Mouse (Mus musculus) lung, embryonic 14.5 days (tissue): Measurements from ENCODE around the gene Dmap1. TPM values are rescaled to one million over a fixed set of nuclear protein-coding genes. Genes with fewer than 3 reads are reported as not detected.

ENCODE experiments used
- ATAC-seq: fragments of 200-750 bp; cut with Nextera tagmentation; 2 replicates; pipeline ENCODE4 v1.8.0; 2017; ENCODE audit warnings: mild to moderate bottlenecking, moderate TSS enrichment, moderate library complexity; ENCODE audit not compliant: insufficient read depth
- DNase-seq: peaks from one replicate; pipeline ENCODE4 v3.0.0-alpha.2; 2015
- H3K27ac ChIP-seq: fragments of 300-500 bp; sonication (generic); 2 replicates; pipeline ENCODE4 v1.5.1; 2014; ENCODE audit warnings: low read depth, mild to moderate bottlenecking, moderate library complexity
- H3K27me3 ChIP-seq: fragments of 300-500 bp; sonication (generic); 2 replicates; pipeline ENCODE4 v1.6.1; 2014; ENCODE audit warnings: low read length, control low read depth; ENCODE audit not compliant: insufficient read depth
- H3K36me3 ChIP-seq: fragments of 300-500 bp; sonication (generic); 2 replicates; pipeline ENCODE4 v1.6.1; 2014; ENCODE audit warnings: control low read depth; ENCODE audit not compliant: insufficient read depth
- H3K4me1 ChIP-seq: fragments of 300-500 bp; sonication (generic); 2 replicates; pipeline ENCODE4 v1.6.1; 2014; ENCODE audit warnings: antibody characterized with exemption, control low read depth; ENCODE audit not compliant: insufficient read depth
- H3K4me2 ChIP-seq: fragments of 300-500 bp; sonication (generic); 2 replicates; pipeline ENCODE4 v1.6.1; 2014; ENCODE audit warnings: mild to moderate bottlenecking
- H3K4me3 ChIP-seq: fragments of 300-500 bp; sonication (generic); 2 replicates; pipeline ENCODE4 v1.5.1; 2014; ENCODE audit warnings: low read depth, low read length
- H3K9ac ChIP-seq: fragments of 300-500 bp; sonication (generic); 2 replicates; pipeline ENCODE4 v1.6.1; 2014
- H3K9me3 ChIP-seq: fragments of 300-500 bp; sonication (generic); 2 replicates; pipeline ENCODE4 v1.6.1; 2016; ENCODE audit warnings: low read depth, low read length, control low read depth
- CTCF ChIP-seq: IDR thresholded peaks from 2 replicates; pipeline ENCODE4 v1.5.1; 2016; ENCODE audit warnings: antibody characterized with exemption, low read depth
- WGBS: fragments of 180-500 bp; shearing (Covaris S2); extraction: QIAGEN DNeasy Blood & Tissue Kit; methylation state at CpG from one replicate; pipeline ENCODE4 v1.1.7; 2014; 5-methylcytosine and 5-hydroxymethylcytosine counted together
- polyA plus RNA-seq: library from polyadenylated mRNA; unstranded; fragments of >200 nt; fragmentation: Nextera tagmentation; extraction: Ambion mirVana; gene quantifications from 2 replicates; pipeline ENCODE4 v1.2.1, GENCODE M21; 2014

The Dmap1 gene
- polyA plus RNA-seq, 1 experiment from 2014 or later, result 65.4 TPM

DNA sequence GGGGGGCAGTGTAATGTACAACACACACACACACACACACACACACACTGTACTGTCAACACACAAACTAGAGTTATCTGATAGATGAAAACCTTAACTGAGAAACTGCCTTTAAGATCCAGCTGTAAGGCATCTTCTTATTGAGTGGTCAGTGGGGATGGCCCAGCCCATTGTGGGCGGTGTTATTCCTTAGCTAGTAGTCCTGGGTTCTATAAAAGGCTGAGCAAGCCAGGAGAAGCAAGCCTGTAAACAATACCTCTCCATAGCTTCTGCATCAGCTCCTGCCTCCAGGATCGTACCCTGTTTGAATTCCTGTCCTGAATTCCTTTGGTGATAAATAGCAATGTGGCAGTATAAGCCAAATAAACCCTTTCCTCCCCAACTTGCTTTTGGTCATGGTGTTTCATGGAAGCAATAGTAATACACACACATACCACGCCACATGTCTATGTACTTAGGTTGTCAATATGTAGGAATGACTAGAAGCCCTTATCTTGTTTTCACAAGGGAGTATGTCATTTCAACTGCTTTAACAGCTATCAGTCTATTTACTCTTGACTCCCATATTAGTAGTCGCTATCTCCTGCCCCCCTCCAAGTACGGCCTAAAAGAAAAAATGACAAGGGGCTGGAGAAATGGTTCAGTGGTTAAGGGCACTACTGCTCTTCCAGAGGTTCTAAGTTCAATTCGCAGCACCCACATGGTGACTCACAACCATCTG, 1.1 kb upstream of the Dmap1 start:
- no peak for TF ChIP-seq CTCF
- Histone ChIP-seq H3K4me2 (peak overlapping the region; percentile 85), H3K4me1 (0 out of 2 replicates have a peak, but pooled peaks cover 4% of the 10 kb centered on the region), H3K4me3 (no peak overlapping the region), H3K9me3 (no peaks in the 10 kb centered on the region), H3K27me3 (no peaks in the 10 kb centered on the region), H3K9ac (no peak overlapping the region), H3K27ac (no peak overlapping the region), H3K36me3 (peaks cover 25% of the 10 kb centered on the region)
- no peak for DNase-seq
- ATAC-seq, result no peak
- WGBS, result 54% methylated on average over 6 of the region's 6 CpGs

DNA sequence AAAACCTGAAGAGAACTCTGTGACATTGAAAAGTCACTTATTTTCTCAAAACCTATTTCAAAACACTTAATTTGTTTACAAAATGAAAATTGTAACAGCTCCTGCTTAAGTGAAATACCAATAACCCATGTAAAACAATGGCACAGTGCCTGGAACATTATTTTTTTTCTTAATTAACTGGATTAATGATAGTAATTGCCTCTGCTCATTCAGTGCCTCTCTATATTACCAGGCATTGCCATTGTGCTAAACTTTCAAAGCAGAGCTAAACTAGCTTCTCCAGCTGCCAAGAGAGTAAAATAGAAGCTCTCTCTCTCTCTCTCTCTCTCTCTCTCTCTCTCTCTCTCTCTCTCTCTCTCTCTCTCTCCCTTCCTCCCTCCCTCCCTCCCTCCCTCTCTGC, 390 bp upstream of the Dmap1 start:
- ATAC-seq, result no peak
- peak overlapping the region; percentile 87 for H3K9ac ChIP-seq
- 0 out of 2 replicates have a peak, but pooled peaks cover 4% of the 10 kb centered on the region for H3K4me1 ChIP-seq

DNA sequence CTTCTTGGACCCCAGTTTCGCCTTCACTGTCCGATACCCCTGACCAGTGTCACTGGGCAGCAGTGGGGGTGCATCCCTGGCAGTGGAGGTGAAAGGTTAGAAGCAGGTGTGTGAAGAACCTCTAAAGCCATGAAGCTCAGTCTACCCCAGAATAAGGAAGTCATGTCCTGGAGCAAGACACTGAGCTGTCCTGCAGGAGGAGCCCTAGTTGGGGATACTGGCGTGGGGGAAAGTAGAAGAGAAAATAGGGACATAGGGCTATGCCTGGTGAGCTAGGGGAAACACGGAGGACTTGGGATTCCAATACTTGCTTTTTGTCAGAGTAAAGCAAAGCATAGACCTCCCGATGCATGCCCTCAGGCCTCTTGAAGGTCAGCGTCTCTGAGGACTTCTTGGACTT, 1.1 kb downstream of the Dmap1 start:
- DNase-seq (no peak), ATAC-seq (no peak)
- H3K9ac ChIP-seq, result peak overlapping the region; percentile 87
- no peak for TF ChIP-seq CTCF
- H3K4me1 ChIP-seq, result 0 out of 2 replicates have a peak, but pooled peaks cover 4% of the 10 kb centered on the region
- H3K36me3 ChIP-seq, result peaks cover 46% of the 10 kb centered on the region
- peak overlapping the region; percentile 91 for H3K4me3 ChIP-seq
- H3K4me2 ChIP-seq, result peak overlapping the region; percentile 85
- 76% methylated on average over 6 of the region's 6 CpGs for WGBS
- no peaks in the 10 kb centered on the region for H3K27me3 ChIP-seq
- no peak overlapping the region for H3K27ac ChIP-seq
- H3K9me3 ChIP-seq, result no peaks in the 10 kb centered on the region

More for the DNA sequence above, 390 bp upstream of the Dmap1 start:
- Histone ChIP-seq H3K27ac (peak overlapping the region; percentile 37; the same call in 1 of the 2 replicates), H3K36me3 (peaks cover 31% of the 10 kb centered on the region), H3K27me3 (no peaks in the 10 kb centered on the region), H3K4me2 (peak overlapping the region; percentile 85), H3K4me3 (peak overlapping the region; percentile 91), H3K9me3 (no peaks in the 10 kb centered on the region)
- no peak for TF ChIP-seq CTCF
- DNase-seq, result no peak

DNA sequence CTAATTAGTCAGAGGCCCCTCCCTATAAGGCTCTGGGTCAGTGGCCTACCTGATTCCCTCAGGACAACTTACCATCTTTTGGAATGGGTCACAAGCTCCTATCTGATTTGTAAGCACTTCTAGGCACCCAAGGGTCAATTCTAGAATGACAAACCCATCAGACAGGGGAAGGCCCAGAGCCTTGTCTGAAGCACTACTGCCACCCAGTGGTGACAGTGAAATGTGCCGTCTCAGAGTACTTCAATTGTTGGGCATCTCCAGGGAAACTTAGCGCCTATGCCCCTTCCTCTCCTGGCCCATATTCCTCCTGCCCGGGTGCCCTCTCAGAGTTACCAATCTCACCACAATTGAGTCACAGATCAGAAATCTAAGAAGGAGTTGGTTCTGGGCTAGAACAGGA, 5.2 kb downstream of the Dmap1 start:
- H3K4me2 ChIP-seq, result no peak overlapping the region
- H3K9ac ChIP-seq, result no peak overlapping the region
- H3K4me3 ChIP-seq, result no peak overlapping the region
- TF ChIP-seq CTCF, result peak; percentile 89
- peaks cover 81% of the 10 kb centered on the region for H3K36me3 ChIP-seq
- 13% methylated on average over 3 of the region's 3 CpGs for WGBS
- peak; percentile 92 for DNase-seq
- 0 out of 2 replicates have a peak, but pooled peaks have one; percentile 17 for ATAC-seq
- H3K9me3 ChIP-seq, result no peaks in the 10 kb centered on the region
- 0 out of 2 replicates have a peak, but pooled peaks cover 4% of the 10 kb centered on the region for H3K4me1 ChIP-seq
- H3K27me3 ChIP-seq, result no peaks in the 10 kb centered on the region
- H3K27ac ChIP-seq, result no peak overlapping the region

DNA sequence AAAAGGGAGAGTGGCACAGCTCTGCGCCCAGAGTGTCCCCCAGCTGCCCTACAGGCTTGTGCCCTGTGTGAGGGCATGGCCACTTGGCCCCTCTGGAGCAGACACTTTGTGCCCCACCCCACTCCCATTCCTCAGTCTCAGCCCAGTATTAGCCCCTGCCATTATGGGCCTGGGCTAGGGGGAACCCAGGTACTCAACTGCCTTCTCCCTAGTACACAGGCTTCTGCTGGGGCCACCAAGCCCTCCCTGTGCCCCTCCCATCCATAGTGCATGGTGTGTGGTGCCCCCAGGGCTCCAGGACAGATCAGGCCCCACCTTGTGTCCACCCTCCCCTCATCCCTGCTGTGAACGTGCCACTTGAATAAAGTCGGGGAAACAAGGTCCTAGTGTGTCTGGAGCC, 8.2 kb downstream of the Dmap1 start:
- Histone ChIP-seq H3K9me3 (no peaks in the 10 kb centered on the region), H3K4me3 (no peak overlapping the region), H3K36me3 (peaks cover 63% of the 10 kb centered on the region), H3K9ac (no peak overlapping the region), H3K4me2 (no peak overlapping the region), H3K27me3 (no peaks in the 10 kb centered on the region), H3K4me1 (no peaks in the 10 kb centered on the region), H3K27ac (no peak overlapping the region)
- no peak for TF ChIP-seq CTCF
- DNase-seq (no peak), ATAC-seq (no peak; the same call in 1 of the 2 replicates)
- 84% methylated on average over 3 of the region's 3 CpGs for WGBS

DNA sequence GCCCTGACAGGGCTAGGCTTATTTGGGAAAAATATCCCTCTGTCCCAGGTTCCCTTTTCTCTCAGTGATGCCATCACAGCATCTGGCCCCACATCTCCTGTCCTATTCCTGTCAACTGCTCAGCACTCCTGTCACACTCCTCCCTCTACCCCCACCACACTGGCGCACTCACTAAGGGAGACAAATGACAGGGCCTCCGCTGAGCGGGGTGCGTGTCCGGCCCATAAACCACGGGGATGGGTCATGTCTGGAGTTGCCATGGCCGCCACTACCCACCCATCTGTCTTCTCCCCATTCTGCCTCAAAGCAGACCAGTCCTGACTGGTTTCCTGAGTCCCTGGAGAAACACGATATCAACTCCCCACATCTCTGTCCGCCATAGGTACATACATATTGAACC, 10.0 kb downstream of the Dmap1 start:
- Histone ChIP-seq H3K4me1 (no peaks in the 10 kb centered on the region), H3K4me3 (no peak overlapping the region), H3K4me2 (no peak overlapping the region), H3K36me3 (peaks cover 45% of the 10 kb centered on the region), H3K27ac (no peak overlapping the region), H3K27me3 (no peaks in the 10 kb centered on the region), H3K9ac (no peak overlapping the region), H3K9me3 (no peaks in the 10 kb centered on the region)
- DNase-seq, result no peak
- ATAC-seq, result 0 out of 2 replicates have a peak, but pooled peaks have one; percentile 11
- 77% methylated on average over 9 of the region's 9 CpGs for WGBS
- no peak for TF ChIP-seq CTCF

DNA sequence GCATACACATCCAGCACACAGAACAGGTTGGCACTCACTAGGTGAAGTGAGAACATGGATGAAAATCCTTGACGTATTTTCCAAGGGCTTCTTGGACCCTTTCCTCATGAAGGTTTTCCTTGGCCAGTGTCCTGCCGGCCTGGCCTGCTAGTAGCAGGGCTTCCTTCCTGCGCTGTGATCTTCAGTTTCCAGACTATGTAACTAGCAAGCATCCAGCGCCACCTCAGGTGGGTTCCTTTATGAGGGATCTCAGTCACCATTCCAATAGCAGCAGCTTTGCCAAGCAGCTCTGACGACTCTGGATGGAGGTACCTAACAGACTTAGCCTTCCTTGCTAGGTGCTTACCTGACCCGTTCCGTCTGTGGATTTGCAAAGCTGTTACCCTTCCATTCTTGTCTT, 12.2 kb downstream of the Dmap1 start:
- H3K4me3 ChIP-seq, result no peak overlapping the region
- no peak for ATAC-seq
- H3K9me3 ChIP-seq, result no peaks in the 10 kb centered on the region
- no peak for TF ChIP-seq CTCF
- H3K36me3 ChIP-seq, result peaks cover 25% of the 10 kb centered on the region
- 72% methylated on average over 7 of the region's 7 CpGs for WGBS
- no peak overlapping the region for H3K4me2 ChIP-seq
- no peaks in the 10 kb centered on the region for H3K27me3 ChIP-seq
- H3K9ac ChIP-seq, result no peak overlapping the region
- DNase-seq, result no peak
- no peak overlapping the region for H3K27ac ChIP-seq
- no peaks in the 10 kb centered on the region for H3K4me1 ChIP-seq
